Mouse (Mus musculus) myocyte (in vitro differentiated cells): Measurements from ENCODE around the gene Ankrd23.

Experiments
- CEBPB ChIP-seq: IDR thresholded peaks from 2 replicates; pipeline ENCODE4 v1.6.1; 2011; ENCODE audit warnings: mild to moderate bottlenecking, moderate library complexity; ENCODE audit not compliant: poor library complexity, insufficient read depth, severe bottlenecking
- E2F4 ChIP-seq: IDR thresholded peaks from one replicate; pipeline ENCODE4 v1.6.1; 2011; ENCODE audit warnings: mild to moderate bottlenecking, control low read depth, moderate library complexity; ENCODE audit not compliant: insufficient read depth
- POLR2A ChIP-seq: IDR thresholded peaks from one replicate; pipeline ENCODE4 v1.6.1; 2011; ENCODE audit warnings: low read depth, mild to moderate bottlenecking, control low read depth, moderate library complexity; ENCODE audit not compliant: insufficient read length
- TCF3 ChIP-seq: IDR thresholded peaks from one replicate; pipeline ENCODE4 v1.6.1; 2011; ENCODE audit warnings: low read depth, control low read depth; ENCODE audit not compliant: insufficient read length

- TF ChIP-seq POLR2A (no peak), CEBPB (no peak), E2F4 (no peak), TCF3 (no peak)
These were observed 40.0 kb downstream of the Ankrd23 start for GRCm38 (mm10) chr1:36496719-36497118.
